Mouse (Mus musculus): ENCODE results near the gene Myh9. TPM values are rescaled to one million over a fixed set of nuclear protein-coding genes. Genes with fewer than 3 reads are reported as not detected.
"Not testable (repeated sequence)": the region's sequence is repeated elsewhere in the genome, so short reads cannot be mapped to it uniquely, and the experiment has no call there.

Gene Myh9
- total and polyA plus RNA-seq, 3 experiments = 30.4 to 111 (median 88.3) TPM

DNA sequence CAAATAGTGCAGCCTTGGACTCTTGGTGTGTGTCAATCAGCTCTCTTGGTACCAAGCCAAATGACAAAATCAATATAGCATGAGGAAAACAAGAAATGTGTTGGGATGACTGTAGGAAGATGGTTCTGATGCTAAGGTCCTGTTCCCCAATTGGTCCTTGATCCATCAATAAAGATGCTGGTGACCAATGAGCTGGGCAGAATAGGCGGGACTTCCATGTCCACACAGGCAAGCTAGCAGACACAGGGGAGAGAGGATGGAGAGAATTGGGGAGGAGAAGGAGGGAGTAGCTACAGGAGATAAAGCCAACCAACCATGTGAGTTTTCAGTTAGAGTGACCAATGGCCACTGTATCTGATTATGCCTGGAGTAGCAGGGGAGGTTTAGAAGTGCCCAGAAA is 95.6 kb downstream of the Myh9 start:
- H3K79me2 ChIP-seq (replicated peaks; ENCODE audit: control insufficient read depth, insufficient read depth, low read length) = no peaks in the 10 kb centered on the region
- WGBS = 86% methylated on average over 1 of the region's 1 CpGs
- TF ChIP-seq CTCF (IDR thresholded peaks at IDR 0.05) = no peak
- TF ChIP-seq EP300 (IDR thresholded peaks at IDR 0.05; ENCODE audit: insufficient read depth, low read depth, low read length) = no peak
- TF ChIP-seq POLR2A (IDR thresholded peaks at IDR 0.05; ENCODE audit: insufficient read depth, low read depth, low read length) = no peak
- no peak overlapping the region for H3K9ac ChIP-seq (ENCODE audit: low read depth, low read length)
- no peaks in the 10 kb centered on the region for H3K27me3 ChIP-seq (ENCODE audit: control insufficient read depth, insufficient read depth, low read length)
- no peak for DNase-seq
- no peak overlapping the region for H3K4me3 ChIP-seq
- H3K4me1 ChIP-seq (ENCODE audit: control insufficient read depth, insufficient read depth, low read length) = no peaks in the 10 kb centered on the region; the same call in 1 of the 2 replicates
- intact Hi-C loops (cut with DNase I) = no loop called here
- no peaks in the 10 kb centered on the region for H3K36me3 ChIP-seq (ENCODE audit: control insufficient read depth, insufficient read depth, low read length)
- H3K27ac ChIP-seq = no peak overlapping the region

DNA sequence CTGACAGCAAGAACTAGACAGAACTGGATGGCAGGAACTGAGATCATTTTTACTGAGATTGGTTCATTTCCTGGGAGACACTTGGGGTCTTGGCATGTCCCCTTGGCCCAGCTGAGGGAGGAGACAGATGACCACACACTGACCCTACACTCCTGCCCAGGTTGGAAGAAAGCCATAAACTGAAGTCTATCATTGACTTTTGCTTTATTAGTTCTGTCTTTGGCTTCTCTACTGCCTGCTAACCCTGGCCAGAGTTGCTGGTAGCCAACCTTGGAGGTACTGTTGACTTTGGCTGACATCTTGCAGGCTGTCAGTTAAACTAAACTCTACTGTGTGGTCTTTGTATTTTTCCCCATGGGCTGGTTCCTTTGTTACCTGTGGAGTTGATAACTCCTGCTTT is 96.9 kb downstream of the Myh9 start:
- Histone ChIP-seq H3K36me3 (ENCODE audit: control insufficient read depth, insufficient read depth, low read length) (no peaks in the 10 kb centered on the region), H3K27me3 (ENCODE audit: control insufficient read depth, insufficient read depth, low read length) (no peaks in the 10 kb centered on the region), H3K4me3 (no peak overlapping the region), H3K27ac (no peak overlapping the region), H3K79me2 (replicated peaks; ENCODE audit: control insufficient read depth, insufficient read depth, low read length) (no peaks in the 10 kb centered on the region), H3K9ac (ENCODE audit: low read depth, low read length) (no peak overlapping the region), H3K4me1 (ENCODE audit: control insufficient read depth, insufficient read depth, low read length) (no peaks in the 10 kb centered on the region; the same call in 1 of the 2 replicates)
- TF ChIP-seq CTCF (IDR thresholded peaks at IDR 0.05) (no peak), EP300 (IDR thresholded peaks at IDR 0.05; ENCODE audit: insufficient read depth, low read depth, low read length) (no peak), POLR2A (IDR thresholded peaks at IDR 0.05; ENCODE audit: insufficient read depth, low read depth, low read length) (no peak)
- intact Hi-C loops (cut with DNase I) = no loop called here
- DNase-seq = no peak

DNA sequence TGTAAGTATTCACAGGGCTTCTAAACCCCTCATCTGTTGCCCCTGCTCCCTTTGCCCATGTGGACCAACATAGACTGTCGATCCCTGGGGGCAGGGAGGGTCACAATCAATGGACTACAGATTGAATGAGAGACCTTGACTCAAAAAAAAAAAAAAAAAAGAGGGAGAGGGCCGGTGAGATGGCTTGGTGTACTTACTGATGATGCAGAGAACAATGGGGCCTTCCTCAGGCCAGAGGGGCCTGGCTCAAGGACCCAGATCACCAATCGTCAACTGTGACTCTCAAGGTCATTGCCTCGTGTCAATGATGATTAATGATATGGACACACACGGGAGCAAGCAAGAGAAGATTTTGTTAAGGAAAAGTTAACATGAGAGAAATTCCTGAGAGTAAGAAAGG is 97.3 kb downstream of the Myh9 start:
- intact Hi-C loops (cut with DNase I) = no loop called here
- H3K9ac ChIP-seq (ENCODE audit: low read depth, low read length) = no peak overlapping the region
- no peaks in the 10 kb centered on the region for H3K36me3 ChIP-seq (ENCODE audit: control insufficient read depth, insufficient read depth, low read length)
- H3K27ac ChIP-seq = no peak overlapping the region
- H3K4me3 ChIP-seq = no peak overlapping the region
- WGBS = 40% methylated on average over 5 of the region's 5 CpGs
- H3K79me2 ChIP-seq (replicated peaks; ENCODE audit: control insufficient read depth, insufficient read depth, low read length) = no peaks in the 10 kb centered on the region
- H3K27me3 ChIP-seq (ENCODE audit: control insufficient read depth, insufficient read depth, low read length) = no peaks in the 10 kb centered on the region
- no peaks in the 10 kb centered on the region; the same call in 1 of the 2 replicates for H3K4me1 ChIP-seq (ENCODE audit: control insufficient read depth, insufficient read depth, low read length)
- TF ChIP-seq POLR2A (IDR thresholded peaks at IDR 0.05; ENCODE audit: insufficient read depth, low read depth, low read length) = no peak
- no peak for DNase-seq

DNA sequence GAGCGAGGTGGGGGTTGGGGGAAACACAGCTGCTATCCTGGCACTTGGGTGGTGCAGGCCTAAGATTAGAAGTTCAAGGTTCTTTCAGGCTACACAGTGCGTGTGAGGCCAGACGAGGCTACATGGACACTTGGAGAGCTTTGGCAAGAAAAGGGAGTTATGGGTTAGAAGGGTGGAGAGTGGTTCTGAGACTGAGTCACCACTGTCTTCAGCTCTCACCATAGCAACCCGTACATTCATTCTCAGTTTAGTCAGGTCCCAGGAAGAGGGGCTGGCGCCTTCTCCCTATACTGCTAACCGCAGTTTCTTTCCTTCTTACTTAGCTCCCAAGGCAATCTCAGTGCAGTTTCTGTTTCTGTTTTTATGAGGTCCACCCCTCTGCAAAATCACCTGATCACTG is 100.4 kb downstream of the Myh9 start:
- H3K36me3 ChIP-seq (ENCODE audit: control insufficient read depth, insufficient read depth, low read length); intact Hi-C loops (cut with DNase I); DNase-seq; H3K4me1 ChIP-seq (ENCODE audit: control insufficient read depth, insufficient read depth, low read length); H3K9ac ChIP-seq (ENCODE audit: low read depth, low read length); H3K27ac ChIP-seq; H3K27me3 ChIP-seq (ENCODE audit: control insufficient read depth, insufficient read depth, low read length); H3K79me2 ChIP-seq (replicated peaks; ENCODE audit: control insufficient read depth, insufficient read depth, low read length); H3K4me3 ChIP-seq: not testable (repeated sequence)
- 71% methylated on average over 6 of the region's 6 CpGs for WGBS

DNA sequence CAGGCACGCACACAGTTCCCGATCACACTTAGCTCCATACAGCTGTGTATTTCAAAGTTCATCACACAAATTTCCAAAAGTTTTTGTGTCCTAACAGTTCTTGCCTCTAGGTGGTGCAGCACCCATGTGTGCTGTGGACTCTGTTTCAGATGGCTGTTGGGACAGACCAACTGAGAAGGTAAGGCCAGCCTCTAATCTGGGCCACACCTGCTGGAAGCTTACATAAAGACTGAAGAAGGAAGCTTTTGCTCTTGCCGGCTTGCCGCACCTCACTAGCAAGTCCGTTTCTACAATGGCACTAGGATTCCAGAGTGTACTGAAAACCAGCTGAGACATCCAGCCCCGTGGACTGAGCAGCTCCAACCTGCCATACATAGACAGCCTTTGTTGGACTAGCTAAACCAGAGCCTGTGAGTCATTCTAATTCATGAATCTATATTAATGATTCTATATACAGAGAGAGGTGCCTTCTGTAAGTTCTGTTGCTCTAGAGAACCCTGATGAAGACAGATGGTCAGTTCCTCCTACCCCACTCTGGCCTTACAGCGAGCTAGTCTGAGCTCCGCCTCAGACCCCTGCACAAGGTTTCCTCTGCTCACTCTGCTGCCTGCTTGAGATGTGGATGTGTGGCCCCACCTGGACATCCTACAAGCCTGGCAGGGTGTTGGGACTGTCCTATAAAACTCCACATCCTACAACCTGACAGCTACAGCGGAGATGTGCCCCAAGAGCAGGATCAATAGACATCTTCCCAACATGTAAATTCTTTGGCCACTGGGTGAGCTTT is 101.3 kb downstream of the Myh9 start:
- 79% methylated on average over 9 of the region's 9 CpGs for WGBS
- H3K36me3 ChIP-seq (ENCODE audit: control insufficient read depth, insufficient read depth, low read length) = no peaks in the 10 kb centered on the region
- H3K27ac ChIP-seq = no peak overlapping the region
- TF ChIP-seq CTCF (IDR thresholded peaks at IDR 0.05) (peak; percentile 53), POLR2A (IDR thresholded peaks at IDR 0.05; ENCODE audit: insufficient read depth, low read depth, low read length) (no peak)
- no peak overlapping the region for H3K4me3 ChIP-seq
- intact Hi-C loops (cut with DNase I) = no loop called here
- H3K9ac ChIP-seq (ENCODE audit: low read depth, low read length) = no peak overlapping the region
- H3K27me3 ChIP-seq (ENCODE audit: control insufficient read depth, insufficient read depth, low read length) = no peaks in the 10 kb centered on the region
- H3K4me1 ChIP-seq (ENCODE audit: control insufficient read depth, insufficient read depth, low read length) = no peaks in the 10 kb centered on the region; the same call in 1 of the 2 replicates
- DNase-seq = no peak
- no peaks in the 10 kb centered on the region for H3K79me2 ChIP-seq (replicated peaks; ENCODE audit: control insufficient read depth, insufficient read depth, low read length)

DNA sequence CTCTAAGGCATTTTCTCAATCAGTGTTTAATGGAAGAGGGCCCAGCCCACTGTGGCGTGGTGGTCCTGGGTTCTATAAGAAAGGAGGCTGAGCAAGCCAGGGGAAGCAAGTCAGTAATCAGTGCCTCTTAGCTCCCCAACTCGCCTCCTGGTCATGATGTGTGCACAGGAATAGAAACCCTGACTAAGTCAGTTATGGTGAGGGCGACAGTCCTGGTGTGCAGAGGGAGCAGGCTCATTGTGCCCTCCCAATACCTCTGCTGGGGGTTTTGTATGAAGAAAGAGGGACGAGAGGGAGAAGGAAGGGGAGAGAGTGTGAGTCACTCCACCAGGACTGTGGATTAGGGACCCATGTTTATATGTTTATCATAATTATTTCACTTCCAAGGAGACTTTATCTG is 108.1 kb downstream of the Myh9 start:
- not testable (repeated sequence) for H3K27ac ChIP-seq; H3K36me3 ChIP-seq (ENCODE audit: control insufficient read depth, insufficient read depth, low read length); H3K79me2 ChIP-seq (replicated peaks; ENCODE audit: control insufficient read depth, insufficient read depth, low read length); H3K9ac ChIP-seq (ENCODE audit: low read depth, low read length); H3K27me3 ChIP-seq (ENCODE audit: control insufficient read depth, insufficient read depth, low read length); DNase-seq; H3K4me3 ChIP-seq; H3K4me1 ChIP-seq (ENCODE audit: control insufficient read depth, insufficient read depth, low read length)
- intact Hi-C loops (cut with DNase I) = loop anchor here (5.0 kb wide), 1 partner anchor 327 kb away; no protein-coding TSS in a partner anchor
- 22% methylated on average over 4 of the region's 4 CpGs for WGBS

DNA sequence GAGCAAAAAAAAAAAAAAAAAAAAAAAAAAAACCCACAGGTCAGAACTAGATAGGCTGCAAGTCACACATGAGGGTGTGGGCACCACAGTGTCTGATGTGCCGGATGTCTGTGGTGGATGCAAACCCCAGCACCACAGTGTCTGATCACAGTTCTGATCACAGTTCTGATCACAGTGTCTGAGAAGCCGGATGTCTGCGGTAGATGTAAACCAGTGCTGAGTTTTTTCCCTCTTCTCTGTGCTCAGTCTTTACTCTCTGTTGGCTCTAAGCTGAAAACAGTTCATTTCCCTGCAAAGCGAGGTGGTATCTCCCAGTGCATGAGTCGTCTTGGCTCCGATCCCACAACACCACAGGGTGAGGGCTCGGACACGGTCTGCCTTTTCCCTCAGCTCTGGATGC is 108.6 kb downstream of the Myh9 start:
- not testable (repeated sequence) for H3K27ac ChIP-seq; H3K27me3 ChIP-seq (ENCODE audit: control insufficient read depth, insufficient read depth, low read length); H3K9ac ChIP-seq (ENCODE audit: low read depth, low read length); H3K79me2 ChIP-seq (replicated peaks; ENCODE audit: control insufficient read depth, insufficient read depth, low read length); H3K4me1 ChIP-seq (ENCODE audit: control insufficient read depth, insufficient read depth, low read length); DNase-seq; H3K4me3 ChIP-seq; H3K36me3 ChIP-seq (ENCODE audit: control insufficient read depth, insufficient read depth, low read length)
- 31% methylated on average over 8 of the region's 8 CpGs for WGBS
- intact Hi-C loops (cut with DNase I) = loop anchor here (5.0 kb wide), 1 partner anchor 326 kb away; no protein-coding TSS in a partner anchor

DNA sequence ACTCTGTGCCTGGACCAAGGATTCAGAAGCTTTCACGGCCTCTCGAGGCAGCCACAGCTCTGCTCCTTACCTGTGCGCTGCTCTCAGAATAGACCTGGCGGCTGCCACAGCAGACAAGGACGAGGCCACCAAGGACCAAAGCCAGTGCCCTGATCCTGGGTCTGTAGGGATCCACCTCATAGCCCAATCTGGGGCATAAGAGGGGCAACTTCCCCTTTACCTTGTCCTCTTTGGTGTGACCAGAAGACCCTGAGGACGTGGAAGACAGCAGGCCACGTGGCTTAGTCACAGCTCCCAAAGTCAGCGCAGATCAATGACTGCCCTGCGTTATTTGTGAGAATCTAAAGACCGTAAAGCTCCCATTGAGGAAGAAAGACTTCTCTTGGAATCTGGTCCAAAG is 109.1 kb downstream of the Myh9 start:
- H3K79me2 ChIP-seq (replicated peaks; ENCODE audit: control insufficient read depth, insufficient read depth, low read length); H3K27ac ChIP-seq; H3K4me1 ChIP-seq (ENCODE audit: control insufficient read depth, insufficient read depth, low read length); DNase-seq; H3K27me3 ChIP-seq (ENCODE audit: control insufficient read depth, insufficient read depth, low read length); H3K9ac ChIP-seq (ENCODE audit: low read depth, low read length); H3K36me3 ChIP-seq (ENCODE audit: control insufficient read depth, insufficient read depth, low read length); H3K4me3 ChIP-seq: not testable (repeated sequence)
- intact Hi-C loops (cut with DNase I) = loop anchor here (5.0 kb wide), 1 partner anchor 326 kb away; no protein-coding TSS in a partner anchor
- 81% methylated on average over 10 of the region's 10 CpGs for WGBS
